Mouse (Mus musculus): ENCODE measurements around the gene Asb13.
A peak's percentile ranks its signal among the peaks of the same experiment; 100 is the strongest.

Asb13 gene

GRCm38 (mm10) chr13:3633895-3634811 lies at the start of gene Asb13:
TSS of gene Asb13 (plus strand) at chr13:3634032.
- DNase-seq (ENCODE audit: low spot score in 2 of 2): peak; percentile 81 to 83

GRCm38 (mm10) chr13:3590789-3591188 lies 43.0 kb upstream of the Asb13 start:
- no peak for DNase-seq (ENCODE audit: low spot score in 2 of 2)

DNA sequence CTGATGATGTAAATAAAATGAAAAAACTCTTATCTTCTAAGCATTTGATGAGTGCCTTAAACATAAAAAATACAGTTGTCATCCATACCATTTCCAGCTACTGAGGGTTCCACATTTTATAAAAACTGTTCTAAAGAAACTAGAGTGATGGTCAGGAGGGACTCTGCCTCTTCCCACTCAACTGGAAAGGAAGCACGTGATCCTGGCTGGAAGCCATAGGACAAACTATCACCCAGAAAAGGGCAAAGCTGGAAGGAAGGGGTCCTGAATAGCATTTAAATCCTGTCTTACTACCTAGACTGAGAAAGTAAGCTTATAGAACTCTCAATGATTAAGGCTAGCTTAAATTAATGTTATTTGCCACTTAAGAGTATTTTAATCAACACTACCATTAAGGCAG lies 39.5 kb upstream of the Asb13 start:
- DNase-seq (ENCODE audit: low spot score in 2 of 2): no peak

DNA sequence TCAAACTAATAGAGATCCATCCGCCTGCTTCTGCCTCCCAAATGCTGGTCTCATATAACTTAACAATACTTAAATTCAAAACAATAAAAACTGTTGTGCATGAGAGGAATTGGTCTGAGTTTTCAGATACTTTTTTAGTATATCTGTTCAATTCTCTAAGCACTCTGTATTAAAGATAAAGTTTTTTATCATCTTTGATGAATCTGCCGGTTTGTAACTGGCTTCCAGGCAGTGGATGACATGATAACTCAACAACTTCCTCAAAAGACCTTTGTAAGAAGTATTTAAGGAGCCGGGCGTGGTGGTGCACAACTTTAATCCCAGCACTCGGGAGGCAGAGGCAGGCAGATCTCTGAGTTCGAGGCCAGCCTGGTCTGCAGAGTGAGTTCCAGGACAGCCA lies 37.6 kb upstream of the Asb13 start:
- DNase-seq (ENCODE audit: low spot score in 2 of 2): no peak

DNA sequence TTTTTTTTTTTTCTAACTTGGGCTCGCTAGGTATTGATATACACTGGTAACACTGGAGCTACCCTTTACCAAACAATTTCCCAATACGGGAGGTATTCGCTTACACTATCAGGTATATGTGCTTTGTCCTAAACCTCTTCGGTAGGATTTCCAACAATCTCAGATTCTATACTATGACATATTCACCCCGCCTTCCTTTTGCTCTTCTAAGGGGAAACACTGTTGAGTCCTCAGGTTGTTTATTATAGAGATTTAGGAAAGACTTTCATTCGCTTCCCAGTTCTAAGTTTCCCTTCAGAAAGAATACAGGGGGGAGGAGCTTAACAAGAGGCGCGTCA lies 24.1 kb upstream of the Asb13 start:
- DNase-seq (ENCODE audit: low spot score in 2 of 2): no peak

DNA sequence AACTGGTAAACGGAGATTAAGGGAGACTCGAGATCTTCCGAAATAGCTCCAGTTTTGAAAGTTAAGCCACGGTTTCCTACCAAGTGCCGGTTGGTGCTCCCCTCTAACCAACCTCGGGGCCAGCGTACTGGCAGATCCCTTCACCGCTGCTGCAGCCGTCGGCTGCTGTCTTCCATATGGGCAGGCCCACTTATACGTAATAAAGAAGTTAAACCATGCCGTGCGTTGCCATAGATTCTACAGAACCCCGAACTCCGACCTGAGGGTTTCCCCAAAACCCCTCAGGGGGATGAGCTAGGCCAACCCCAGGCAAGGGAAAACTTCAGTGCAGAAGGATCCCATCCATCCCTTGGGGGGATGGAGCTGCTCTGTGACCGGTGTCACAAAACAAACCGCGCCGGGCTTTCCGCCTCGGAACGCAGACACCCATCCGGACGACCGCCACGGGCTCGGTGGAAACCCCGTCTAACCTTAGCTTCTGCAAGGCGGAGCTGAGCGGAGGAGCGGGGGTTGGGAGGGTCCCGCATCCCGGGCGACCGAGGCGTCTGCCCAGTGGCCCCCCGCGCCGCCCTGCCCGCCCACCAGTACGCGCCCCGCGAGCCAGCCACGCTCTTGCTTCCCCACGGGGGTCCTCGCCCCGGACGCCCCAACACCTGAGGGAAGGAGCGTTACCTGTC lies 23.6 kb upstream of the Asb13 start:
- DNase-seq (ENCODE audit: low spot score in 2 of 2): peak; percentile 42 to 50

- peak; percentile 94 to 97 for DNase-seq (ENCODE audit: low spot score in 2 of 2)
Observed at GRCm38 (mm10) chr13:3610795-3611438, 22.9 kb upstream of the Asb13 start, which contains the start of gene Fam208b. TSS of gene Fam208b (minus strand) at chr13:3611108.

DNA sequence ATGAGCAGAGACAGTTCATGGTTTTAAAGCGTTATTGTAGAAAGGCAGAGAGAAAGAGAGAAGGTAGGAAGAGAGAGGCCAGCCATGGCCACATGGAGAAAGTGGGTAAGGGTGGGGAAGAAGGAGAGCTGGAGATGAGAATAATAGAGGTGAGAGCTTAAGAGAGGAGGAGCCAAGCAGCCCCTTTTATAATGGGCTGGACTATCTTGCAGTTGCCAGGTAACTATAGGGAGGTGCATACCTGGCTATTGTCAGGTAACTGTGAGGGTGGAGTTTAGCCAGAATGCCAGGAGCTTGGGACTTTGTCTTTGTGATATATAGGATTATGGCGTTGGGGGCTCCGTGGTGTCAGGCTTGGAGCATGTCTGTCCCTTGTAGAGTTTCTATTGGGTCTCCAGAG lies 6.7 kb upstream of the Asb13 start:
- DNase-seq (ENCODE audit: low spot score in 2 of 2): no peak

DNA sequence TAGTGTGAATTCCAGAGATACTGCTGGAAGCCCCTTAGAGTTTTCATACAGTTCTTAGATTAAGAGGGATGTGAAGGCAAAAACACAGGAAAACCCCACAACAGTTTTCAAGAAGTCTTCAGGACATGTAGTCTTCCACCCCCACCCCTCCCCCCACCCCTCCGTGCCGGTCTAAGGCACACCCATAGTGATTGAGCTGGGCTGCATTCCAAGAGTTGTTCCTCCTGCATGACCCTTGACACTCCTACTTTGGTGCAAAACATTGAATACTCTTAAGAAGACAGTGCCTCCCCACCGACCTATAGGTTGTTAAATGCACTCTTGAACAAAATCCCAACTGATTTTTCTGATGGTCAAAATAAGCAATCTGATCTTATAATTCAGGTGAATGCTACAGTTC lies 5.7 kb upstream of the Asb13 start:
- DNase-seq (ENCODE audit: low spot score in 2 of 2): no peak

DNA sequence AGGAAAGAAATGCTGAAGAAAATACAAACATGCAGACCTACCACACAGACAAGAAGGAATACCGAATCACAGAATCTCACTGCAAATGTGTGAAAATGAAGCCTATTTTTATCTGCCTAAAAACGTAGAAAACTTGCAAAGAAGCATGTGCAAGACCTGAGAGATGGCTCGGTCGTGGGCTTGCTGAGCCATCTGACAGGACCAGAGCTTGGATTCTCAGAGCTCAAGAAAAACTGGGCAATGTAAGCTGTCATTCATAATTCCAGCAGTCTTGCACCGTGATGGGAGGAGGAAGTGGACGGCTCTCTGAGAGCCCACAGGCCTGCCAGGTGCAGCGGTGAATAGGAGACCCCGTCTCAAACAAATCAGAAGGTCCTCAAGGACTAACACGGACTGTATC lies 1.3 kb upstream of the Asb13 start:
- no peak for DNase-seq (ENCODE audit: low spot score in 2 of 2)

GRCm38 (mm10) chr13:3633131-3633530 lies 701 bp upstream of the Asb13 start:
- no peak for DNase-seq (ENCODE audit: low spot score in 2 of 2)

GRCm38 (mm10) chr13:3635076-3635475 lies 1.2 kb downstream of the Asb13 start:
- DNase-seq (ENCODE audit: low spot score in 2 of 2): no peak

DNA sequence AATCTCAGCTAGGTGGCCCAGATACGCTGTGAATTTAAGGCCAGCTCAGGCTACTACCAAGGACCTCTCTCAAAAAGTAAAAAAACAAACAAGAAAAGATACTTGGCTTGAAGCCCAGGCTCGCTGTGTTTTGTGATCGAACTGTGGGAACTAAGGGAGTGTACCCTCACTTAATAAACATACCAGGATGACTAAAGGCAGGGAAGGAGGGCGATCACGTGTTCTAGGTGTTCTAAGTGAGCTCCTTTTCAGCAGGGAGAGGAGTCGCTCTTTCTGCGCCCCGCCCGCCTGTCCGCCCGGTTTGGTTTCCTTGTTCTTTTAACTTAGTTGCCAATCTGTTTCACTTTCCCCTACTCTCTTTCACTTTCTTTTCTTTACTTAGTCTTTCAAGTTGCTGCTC lies 3.0 kb downstream of the Asb13 start:
- peak; percentile 25 to 34 for DNase-seq (ENCODE audit: low spot score in 2 of 2)

GRCm38 (mm10) chr13:3642049-3642448 lies 8.2 kb downstream of the Asb13 start:
- DNase-seq (ENCODE audit: low spot score in 2 of 2): peak; percentile 31 to 54

GRCm38 (mm10) chr13:3642538-3642937 lies 8.7 kb downstream of the Asb13 start:
- no peak for DNase-seq (ENCODE audit: low spot score in 2 of 2)

DNA sequence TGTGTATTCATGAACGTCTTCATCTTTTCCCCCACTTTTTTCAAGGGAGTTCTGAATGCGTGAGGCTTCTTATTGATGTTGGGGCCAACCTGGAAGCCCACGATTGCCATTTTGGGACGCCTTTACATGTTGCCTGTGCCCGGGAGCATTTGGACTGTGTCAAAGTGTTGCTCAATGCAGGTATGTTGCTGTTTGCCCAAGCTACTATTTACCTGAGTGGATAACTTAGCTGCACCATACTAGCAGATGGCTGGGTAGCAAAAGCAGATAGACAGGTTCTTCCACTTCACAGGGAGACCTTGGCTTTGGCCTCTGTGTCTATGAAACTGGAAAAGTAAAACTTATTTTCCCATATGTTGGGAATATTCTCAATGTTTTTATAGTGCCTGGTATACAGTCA lies 11.0 kb downstream of the Asb13 start:
- DNase-seq (ENCODE audit: low spot score in 2 of 2): no peak

- DNase-seq (ENCODE audit: low spot score in 2 of 2): no peak
Observed at GRCm38 (mm10) chr13:3645919-3646318, 12.1 kb downstream of the Asb13 start.

DNA sequence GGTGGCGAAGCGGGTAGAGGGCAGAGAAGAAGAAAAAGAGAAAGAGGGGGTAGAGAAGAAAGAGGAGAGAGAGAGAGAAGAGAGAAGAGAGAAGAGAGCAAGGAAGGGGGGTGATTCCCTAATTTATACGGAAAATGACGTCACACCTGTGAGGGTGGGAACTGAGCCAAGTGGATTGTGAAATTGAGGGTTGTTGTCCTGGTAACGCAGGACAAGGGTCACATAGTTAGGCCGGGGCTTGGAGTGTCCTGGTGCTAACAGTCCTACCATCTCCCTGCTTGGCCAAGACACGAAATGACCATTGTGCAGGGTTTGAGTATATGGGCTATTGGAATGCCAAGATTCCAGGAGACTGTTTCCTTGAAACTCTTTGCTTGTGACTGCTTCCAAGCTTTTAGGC lies 12.7 kb downstream of the Asb13 start:
- no peak for DNase-seq (ENCODE audit: low spot score in 2 of 2)

DNA sequence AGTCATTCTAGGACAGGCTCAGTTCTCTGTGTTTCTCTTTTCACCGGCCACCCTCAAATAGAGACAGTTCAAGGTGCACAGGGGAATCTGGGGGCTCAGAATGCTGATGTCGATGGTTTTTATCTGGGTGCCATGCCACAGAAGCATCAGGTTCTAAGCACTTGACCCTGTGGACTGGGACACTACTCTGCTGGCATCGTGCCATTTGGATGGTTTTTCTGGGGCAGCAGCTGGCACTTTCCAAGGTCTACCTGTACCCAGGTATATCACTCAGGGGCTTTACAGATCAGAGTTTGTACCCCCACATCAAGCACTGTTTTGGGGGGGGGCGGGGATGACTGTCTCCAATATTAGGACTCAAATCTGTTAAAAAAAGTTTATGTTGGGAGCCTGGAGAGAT lies 16.7 kb downstream of the Asb13 start:
- DNase-seq (ENCODE audit: low spot score in 2 of 2): no peak

GRCm38 (mm10) chr13:3654432-3654831 lies 20.6 kb downstream of the Asb13 start:
- no peak for DNase-seq (ENCODE audit: low spot score in 2 of 2)

DNA sequence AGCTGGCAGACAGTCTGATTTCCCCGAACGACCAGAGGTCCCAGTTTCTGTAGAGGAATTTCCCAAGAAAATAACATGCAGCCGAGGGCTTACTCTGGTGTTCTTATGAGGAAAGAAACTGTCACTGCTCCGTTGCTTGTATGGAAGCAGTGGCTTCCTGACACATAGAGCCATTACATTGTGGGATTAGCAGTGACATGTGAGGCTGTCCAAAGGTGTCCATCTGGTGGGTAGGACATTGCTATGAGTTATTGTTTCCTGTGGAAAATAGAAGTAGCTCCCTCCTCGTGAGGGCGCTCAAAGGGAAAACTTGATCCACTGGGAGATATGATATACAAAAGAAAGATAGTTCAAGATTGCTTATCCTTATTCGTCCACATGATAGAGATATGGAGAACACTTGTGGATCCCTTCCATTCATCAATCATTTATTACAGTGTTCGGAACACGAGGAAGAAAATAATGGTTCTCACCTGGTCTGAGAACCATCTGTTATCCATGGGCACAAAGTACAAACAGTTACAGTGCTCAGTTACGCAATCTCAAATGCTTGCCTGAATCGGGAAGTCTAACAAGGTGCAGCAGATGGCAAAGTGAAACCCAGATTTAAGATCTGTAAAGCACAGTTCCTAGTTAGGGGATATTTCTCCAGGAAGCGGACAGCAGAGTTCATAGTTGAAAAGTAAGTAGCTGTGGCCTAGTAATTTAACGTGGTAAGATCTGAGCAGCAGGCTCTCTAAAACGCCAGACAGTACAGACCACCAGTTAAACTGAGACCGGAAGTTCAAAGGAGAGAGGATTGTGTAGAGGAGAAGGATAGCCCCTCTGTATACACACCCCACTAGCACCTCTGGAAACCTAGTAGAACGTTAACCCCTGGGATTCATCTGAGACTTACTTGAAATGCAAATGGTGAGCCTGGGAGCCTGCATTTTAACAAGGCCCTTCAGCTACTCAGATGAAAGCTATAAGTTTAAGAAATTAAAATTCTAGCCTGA lies 25.6 kb downstream of the Asb13 start:
- DNase-seq (ENCODE audit: low spot score in 2 of 2): no peak
